8 mouse cellular contexts compared by ENCODE assay signal in genomic region chr19:37436514-37437288, GRCm38 (mm10). TPM values are rescaled to one million over a fixed set of nuclear protein-coding genes. Genes with fewer than 3 reads are reported as not detected.
DNase-seq lines count a peak whose midpoint lies in the region; ATAC-seq and TF ChIP-seq lines count a peak whose summit lies in the region.

No protein-coding gene starts in this region.

- no peak overlapping the region for H3K27ac ChIP-seq in kidney, embryonic 14.5 days (ENCODE audit: low read depth, low read length)
- no peak overlapping the region for H3K27ac ChIP-seq in stomach, postnatal 0 days (replicated peaks)

- TF ChIP-seq EP300 in stomach, postnatal 0 days (optimal IDR thresholded peaks at IDR 0.05), result no peak

- H3K9ac ChIP-seq in kidney, embryonic 14.5 days (ENCODE audit: low read depth, low read length), result no peak overlapping the region
- no peak overlapping the region for H3K9ac ChIP-seq in stomach, postnatal 0 days (ENCODE audit: low read length)

- H3K27me3 ChIP-seq in kidney, embryonic 14.5 days (ENCODE audit: control insufficient read depth, insufficient read depth, low read length), result peaks cover 84% of the 10 kb centered on the region
- H3K27me3 ChIP-seq in stomach, postnatal 0 days (ENCODE audit: control insufficient read depth, insufficient read depth, low read length), result peaks cover 17% of the 10 kb centered on the region

- H3K9me3 ChIP-seq in kidney, embryonic 14.5 days (ENCODE audit: control insufficient read depth, low read length), result no peaks in the 10 kb centered on the region
- no peaks in the 10 kb centered on the region for H3K9me3 ChIP-seq in stomach, postnatal 0 days (ENCODE audit: control insufficient read depth, low read length)

- H3K4me1 ChIP-seq in kidney, embryonic 14.5 days (ENCODE audit: control insufficient read depth, insufficient read depth, low read length), result 0 out of 2 replicates have a peak, but pooled peaks cover 4% of the 10 kb centered on the region
- H3K4me1 ChIP-seq in stomach, postnatal 0 days (replicated peaks; ENCODE audit: control insufficient read depth, insufficient read depth), result no peaks in the 10 kb centered on the region

- no peak for TF ChIP-seq CTCF in stomach, postnatal 0 days (IDR thresholded peaks at IDR 0.05; ENCODE audit: low read depth)

- H3K4me3 ChIP-seq in kidney, embryonic 14.5 days (ENCODE audit: low read length), result peak overlapping the region; percentile 57; the same call in 1 of the 2 replicates
- H3K4me3 ChIP-seq in stomach, postnatal 0 days (ENCODE audit: low read depth, low read length), result no peak overlapping the region

- no peaks in the 10 kb centered on the region for H3K36me3 ChIP-seq in kidney, embryonic 14.5 days (ENCODE audit: control insufficient read depth, insufficient read depth, low read length)
- H3K36me3 ChIP-seq in stomach, postnatal 0 days (ENCODE audit: control insufficient read depth, insufficient read depth, low read length), result no peaks in the 10 kb centered on the region

- DNase-seq in adrenal gland, adult (ENCODE audit: inconsistent age in 2 of 2, low spot score in 1 of 2), result peak; percentile 54 to 62
- no peak for DNase-seq in adrenal gland, postnatal 4 days (ENCODE audit: low spot score in 2 of 2)
- peak; percentile 91 for DNase-seq in 416B (ENCODE audit: low read depth)
- DNase-seq in gastrocnemius, postnatal 25 days, result peak; percentile 23
- DNase-seq in lung, postnatal 10 days, result peak; percentile 62
- DNase-seq in stomach, postnatal 0 days (ENCODE audit: low spot score), result peak; percentile 20
- no peak for DNase-seq in cerebellum, postnatal 36 days

- no peak for ATAC-seq in kidney, embryonic 14.5 days (ENCODE audit: low FRiP score, low TSS enrichment)
- ATAC-seq in stomach, postnatal 0 days (ENCODE audit: low FRiP score, low TSS enrichment), result no peak

- H3K4me2 ChIP-seq in kidney, embryonic 14.5 days (replicated peaks; ENCODE audit: low read depth, low read length), result peak overlapping the region; percentile 0; the same call in 1 of the 2 replicates
- 0 out of 2 replicates have a peak overlapping the region, but pooled peaks have one; percentile 11 for H3K4me2 ChIP-seq in stomach, postnatal 0 days (replicated peaks; ENCODE audit: low read depth)

- WGBS in kidney, embryonic 14.5 days, result 6% methylated on average over 28 of the region's 28 CpGs
- 28% methylated on average over 28 of the region's 28 CpGs for WGBS in stomach, postnatal 0 days

RNA-seq across cellular contexts. Expression of gene Hhex, which starts 2.1 kb away (rescaled TPM):
- 10 to 100 TPM; 22.7 to 33.1 TPM for total RNA-seq in adrenal gland, postnatal 4 days (2021)
- 1 to 10 TPM; 1.0 to 2.8 TPM for total RNA-seq in gastrocnemius, postnatal 25 days (2021)
- 11.5 and 11.6 TPM in 2 replicates for polyA plus RNA-seq in kidney, embryonic 14.5 days (2014; fragmentation: Nextera tagmentation; extraction: Ambion mirVana)
- polyA plus RNA-seq in stomach, postnatal 0 days (2015; fragmentation: Nextera tagmentation; extraction: Ambion mirVana), result 6.8 and 8.2 TPM in 2 replicates

Comparison
In these comparisons a context has a peak if more than half of its experiments do, and no peak if none do; other contexts are left out.
1. DNase-seq: peak in adrenal gland, adult (2 of 2), 416B (single experiment), gastrocnemius, postnatal 25 days (single experiment), lung, postnatal 10 days (single experiment) and stomach, postnatal 0 days (single experiment); none in adrenal gland, postnatal 4 days (0 of 2) and cerebellum, postnatal 36 days (0 of 2).
2. RNA of gene Hhex, which starts 2.1 kb away (total RNA-seq): 22.7 to 33.1 TPM in adrenal gland, postnatal 4 days; 1.0 to 2.8 TPM in gastrocnemius, postnatal 25 days; every median in the first group is over 4 times any median in the second.